Mouse (Mus musculus) midbrain, embryonic 15.5 days (tissue): Measurements from ENCODE around the gene Fitm2. TPM values are rescaled to one million over a fixed set of nuclear protein-coding genes. Genes with fewer than 3 reads are reported as not detected.
A peak's percentile ranks its signal among the peaks of the same experiment; 100 is the strongest.

Source experiments
- ATAC-seq: fragments of 200-750 bp; cut with Nextera tagmentation; replicated peaks from 2 replicates; pipeline ENCODE4 v1.8.0; 2017; ENCODE audit warnings: moderate TSS enrichment
- H3K27ac ChIP-seq: fragments of 300-500 bp; sonication (generic); 2 replicates; pipeline ENCODE4 v1.5.1; 2015; ENCODE audit warnings: mild to moderate bottlenecking, inconsistent platforms
- H3K27me3 ChIP-seq: fragments of 300-500 bp; sonication (generic); replicated peaks from 2 replicates; pipeline ENCODE4 v1.6.1; 2015; ENCODE audit warnings: inconsistent platforms
- H3K36me3 ChIP-seq: fragments of 300-500 bp; sonication (generic); replicated peaks from 2 replicates; pipeline ENCODE4 v1.6.1; 2015; ENCODE audit warnings: inconsistent platforms
- H3K4me1 ChIP-seq: fragments of 300-500 bp; sonication (generic); 2 replicates; pipeline ENCODE4 v1.6.1; 2015; ENCODE audit warnings: inconsistent platforms
- H3K4me2 ChIP-seq: fragments of 300-500 bp; sonication (generic); 2 replicates; pipeline ENCODE4 v1.6.1; 2015; ENCODE audit warnings: inconsistent platforms, mild to moderate bottlenecking, moderate library complexity
- H3K4me3 ChIP-seq: fragments of 300-500 bp; sonication (generic); 2 replicates; pipeline ENCODE4 v1.5.1; 2015; ENCODE audit warnings: mild to moderate bottlenecking, inconsistent platforms
- H3K9ac ChIP-seq: fragments of 300-500 bp; sonication (generic); 2 replicates; pipeline ENCODE4 v1.6.1; 2015; ENCODE audit warnings: mild to moderate bottlenecking, inconsistent platforms
- H3K9me3 ChIP-seq: fragments of 300-500 bp; sonication (generic); 2 replicates; pipeline ENCODE4 v1.6.1; 2016; ENCODE audit warnings: inconsistent platforms
- WGBS: fragments of 180-500 bp; shearing (Covaris S2); methylation state at CpG from one replicate; pipeline ENCODE4 v1.1.7; 2015; ENCODE audit warnings: mixed read lengths; 5-methylcytosine and 5-hydroxymethylcytosine counted together
- polyA plus RNA-seq: library from polyadenylated mRNA; unstranded; fragments of >200 nt; fragmentation: Nextera tagmentation; extraction: Ambion mirVana; gene quantifications from 2 replicates; pipeline ENCODE4 v1.2.1, GENCODE M21; 2015

Fitm2 gene
- polyA plus RNA-seq, 1 experiment from 2014 or later, result 17.0 TPM

- H3K27ac ChIP-seq, result no peak overlapping the region
- no peaks in the 10 kb centered on the region for H3K36me3 ChIP-seq
- H3K27me3 ChIP-seq, result peaks cover 14% of the 10 kb centered on the region
- no peaks in the 10 kb centered on the region for H3K9me3 ChIP-seq
- WGBS, result 3% methylated on average over 21 of the region's 21 CpGs
- ATAC-seq, result 0 out of 2 replicates have a peak, but pooled peaks have one; percentile 54
- peaks cover 8% of the 10 kb centered on the region for H3K4me1 ChIP-seq
- peak overlapping the region; percentile 29 for H3K4me3 ChIP-seq
- H3K4me2 ChIP-seq, result peak overlapping the region; percentile 57
- H3K9ac ChIP-seq, result peak overlapping the region; percentile 22; the same call in 1 of the 2 replicates
Measured at GRCm38 (mm10) chr2:163481539-163482029, 9.2 kb upstream of the Fitm2 start.

- ATAC-seq, result no peak
- Histone ChIP-seq H3K9me3 (no peaks in the 10 kb centered on the region), H3K36me3 (no peaks in the 10 kb centered on the region), H3K4me2 (no peak overlapping the region), H3K27ac (no peak overlapping the region), H3K27me3 (peaks cover 14% of the 10 kb centered on the region), H3K4me1 (peaks cover 8% of the 10 kb centered on the region), H3K4me3 (no peak overlapping the region), H3K9ac (no peak overlapping the region)
- 47% methylated on average over 18 of the region's 18 CpGs for WGBS
Measured at GRCm38 (mm10) chr2:163480191-163480825, 7.9 kb upstream of the Fitm2 start.

GRCm38 (mm10) chr2:163471710-163472465, 541 bp downstream of the Fitm2 start:
- Histone ChIP-seq H3K9me3 (no peaks in the 10 kb centered on the region), H3K4me2 (peak overlapping the region; percentile 65), H3K9ac (peak overlapping the region; percentile 83), H3K27me3 (no peaks in the 10 kb centered on the region), H3K27ac (peak overlapping the region; percentile 72), H3K36me3 (peaks cover 21% of the 10 kb centered on the region), H3K4me3 (peak overlapping the region; percentile 66), H3K4me1 (peaks cover 10% of the 10 kb centered on the region)
- ATAC-seq, result no peak; the same call in none of the 2 replicates
- 6% methylated on average over 36 of the region's 36 CpGs for WGBS

- Histone ChIP-seq H3K36me3 (peaks cover 21% of the 10 kb centered on the region), H3K9me3 (no peaks in the 10 kb centered on the region), H3K4me3 (peak overlapping the region; percentile 66; the same call in 1 of the 2 replicates), H3K4me1 (peaks cover 10% of the 10 kb centered on the region), H3K27ac (no peak overlapping the region), H3K27me3 (no peaks in the 10 kb centered on the region), H3K4me2 (peak overlapping the region; percentile 65), H3K9ac (no peak overlapping the region)
- WGBS, result 78% methylated on average over 3 of the region's 3 CpGs
- ATAC-seq, result no peak
Measured at GRCm38 (mm10) chr2:163471136-163471535, 1.3 kb downstream of the Fitm2 start.

GRCm38 (mm10) chr2:163469711-163470110, 2.7 kb downstream of the Fitm2 start:
- Histone ChIP-seq H3K36me3 (peaks cover 21% of the 10 kb centered on the region), H3K9ac (no peak overlapping the region), H3K4me1 (peaks cover 10% of the 10 kb centered on the region), H3K27ac (no peak overlapping the region), H3K4me3 (no peak overlapping the region), H3K4me2 (no peak overlapping the region), H3K27me3 (no peaks in the 10 kb centered on the region), H3K9me3 (no peaks in the 10 kb centered on the region)
- WGBS, result 96% methylated on average over 15 of the region's 15 CpGs
- ATAC-seq, result no peak

- Histone ChIP-seq H3K4me3 (no peak overlapping the region), H3K9ac (no peak overlapping the region), H3K36me3 (peaks cover 21% of the 10 kb centered on the region), H3K9me3 (no peaks in the 10 kb centered on the region), H3K4me1 (peaks cover 10% of the 10 kb centered on the region), H3K27me3 (no peaks in the 10 kb centered on the region), H3K27ac (no peak overlapping the region), H3K4me2 (no peak overlapping the region)
- ATAC-seq, result no peak
- WGBS, result 92% methylated on average over 6 of the region's 6 CpGs
Measured at GRCm38 (mm10) chr2:163468866-163469265, 3.6 kb downstream of the Fitm2 start.

- H3K4me1 ChIP-seq, result peaks cover 10% of the 10 kb centered on the region
- no peak for ATAC-seq
- H3K27ac ChIP-seq, result no peak overlapping the region
- H3K9ac ChIP-seq, result no peak overlapping the region
- no peaks in the 10 kb centered on the region for H3K9me3 ChIP-seq
- no peak overlapping the region for H3K4me3 ChIP-seq
- no peaks in the 10 kb centered on the region for H3K27me3 ChIP-seq
- 94% methylated on average over 6 of the region's 6 CpGs for WGBS
- H3K4me2 ChIP-seq, result no peak overlapping the region
- H3K36me3 ChIP-seq, result peaks cover 21% of the 10 kb centered on the region
Measured at GRCm38 (mm10) chr2:163467585-163467984, 4.8 kb downstream of the Fitm2 start.

GRCm38 (mm10) chr2:163466771-163467170, 5.7 kb downstream of the Fitm2 start:
- no peak overlapping the region for H3K4me2 ChIP-seq
- WGBS, result 84% methylated on average over 8 of the region's 8 CpGs
- ATAC-seq, result no peak
- no peak overlapping the region for H3K4me3 ChIP-seq
- H3K9me3 ChIP-seq, result no peaks in the 10 kb centered on the region
- no peaks in the 10 kb centered on the region for H3K27me3 ChIP-seq
- no peak overlapping the region for H3K9ac ChIP-seq
- no peak overlapping the region for H3K27ac ChIP-seq
- H3K4me1 ChIP-seq, result peaks cover 9% of the 10 kb centered on the region
- peaks cover 21% of the 10 kb centered on the region for H3K36me3 ChIP-seq

- H3K27ac ChIP-seq, result no peak overlapping the region
- H3K4me3 ChIP-seq, result no peak overlapping the region
- no peak overlapping the region for H3K9ac ChIP-seq
- peaks cover 20% of the 10 kb centered on the region for H3K36me3 ChIP-seq
- WGBS, result 82% methylated on average over 6 of the region's 6 CpGs
- H3K27me3 ChIP-seq, result no peaks in the 10 kb centered on the region
- H3K9me3 ChIP-seq, result no peaks in the 10 kb centered on the region
- ATAC-seq, result no peak
- no peak overlapping the region for H3K4me2 ChIP-seq
- H3K4me1 ChIP-seq, result no peaks in the 10 kb centered on the region
Measured at GRCm38 (mm10) chr2:163464562-163464961, 7.9 kb downstream of the Fitm2 start.

- no peak overlapping the region for H3K4me2 ChIP-seq
- 80% methylated on average over 4 of the region's 4 CpGs for WGBS
- H3K4me1 ChIP-seq, result peaks cover 5% of the 10 kb centered on the region; the same call in 1 of the 2 replicates
- H3K36me3 ChIP-seq, result peaks cover 14% of the 10 kb centered on the region
- H3K27ac ChIP-seq, result no peak overlapping the region
- H3K9me3 ChIP-seq, result no peaks in the 10 kb centered on the region
- H3K4me3 ChIP-seq, result no peak overlapping the region
- no peak for ATAC-seq
- H3K27me3 ChIP-seq, result no peaks in the 10 kb centered on the region
- H3K9ac ChIP-seq, result no peak overlapping the region
Measured at GRCm38 (mm10) chr2:163463998-163464397, 8.4 kb downstream of the Fitm2 start.

GRCm38 (mm10) chr2:163463251-163463769, 9.1 kb downstream of the Fitm2 start:
- 70% methylated on average over 10 of the region's 10 CpGs for WGBS
- Histone ChIP-seq H3K9ac (no peak overlapping the region), H3K36me3 (peaks cover 8% of the 10 kb centered on the region; the same call in 1 of the 2 replicates), H3K4me1 (peaks cover 7% of the 10 kb centered on the region; the same call in 1 of the 2 replicates), H3K27me3 (no peaks in the 10 kb centered on the region), H3K27ac (no peak overlapping the region), H3K4me2 (no peak overlapping the region), H3K9me3 (no peaks in the 10 kb centered on the region), H3K4me3 (no peak overlapping the region)
- ATAC-seq, result no peak

GRCm38 (mm10) chr2:163462801-163463200, 9.6 kb downstream of the Fitm2 start:
- H3K4me2 ChIP-seq, result no peak overlapping the region
- peaks cover 3% of the 10 kb centered on the region; the same call in 1 of the 2 replicates for H3K36me3 ChIP-seq
- no peaks in the 10 kb centered on the region for H3K9me3 ChIP-seq
- H3K4me3 ChIP-seq, result no peak overlapping the region
- no peak overlapping the region for H3K27ac ChIP-seq
- no peak for ATAC-seq
- H3K9ac ChIP-seq, result no peak overlapping the region
- peaks cover 7% of the 10 kb centered on the region; the same call in 1 of the 2 replicates for H3K4me1 ChIP-seq
- H3K27me3 ChIP-seq, result no peaks in the 10 kb centered on the region
- 75% methylated on average over 11 of the region's 11 CpGs for WGBS
